Mouse (Mus musculus): ENCODE measurements around the gene Fstl1.

Fstl1 gene

GRCm38 (mm10) chr16:37824778-37825505 is 48.3 kb downstream of the Fstl1 start:
- no peak for DNase-seq

- no peak for DNase-seq
These were observed 49.6 kb downstream of the Fstl1 start for GRCm38 (mm10) chr16:37826286-37826685.

- no peak for DNase-seq
These were observed 54.4 kb downstream of the Fstl1 start for GRCm38 (mm10) chr16:37831041-37831440.

DNA sequence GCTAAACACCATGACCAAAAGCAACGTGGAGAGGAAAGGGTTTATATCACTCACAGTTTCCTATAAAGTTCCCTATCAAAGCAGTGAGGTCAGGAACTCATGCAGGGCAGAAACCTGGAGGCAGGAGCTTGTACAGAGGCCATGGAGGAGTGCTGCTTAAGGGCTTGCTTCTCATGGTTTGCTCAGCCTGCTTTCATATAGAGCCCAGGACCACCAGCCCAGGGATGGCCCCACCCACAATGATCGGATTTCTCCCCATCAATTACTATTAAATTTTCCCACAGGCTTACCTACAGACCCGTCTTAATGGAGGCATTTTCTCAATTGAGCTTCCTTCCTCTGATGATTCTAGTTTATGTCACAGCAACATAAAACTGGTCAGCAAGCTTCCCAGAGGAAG is 60.9 kb downstream of the Fstl1 start:
- no peak for DNase-seq

- no peak for DNase-seq
These were observed 65.8 kb downstream of the Fstl1 start for GRCm38 (mm10) chr16:37842439-37842838.

GRCm38 (mm10) chr16:37843740-37844139 is 67.1 kb downstream of the Fstl1 start:
- DNase-seq = peak; percentile 42

- DNase-seq = peak; percentile 15
These were observed 68.7 kb downstream of the Fstl1 start for GRCm38 (mm10) chr16:37845202-37845925.

DNA sequence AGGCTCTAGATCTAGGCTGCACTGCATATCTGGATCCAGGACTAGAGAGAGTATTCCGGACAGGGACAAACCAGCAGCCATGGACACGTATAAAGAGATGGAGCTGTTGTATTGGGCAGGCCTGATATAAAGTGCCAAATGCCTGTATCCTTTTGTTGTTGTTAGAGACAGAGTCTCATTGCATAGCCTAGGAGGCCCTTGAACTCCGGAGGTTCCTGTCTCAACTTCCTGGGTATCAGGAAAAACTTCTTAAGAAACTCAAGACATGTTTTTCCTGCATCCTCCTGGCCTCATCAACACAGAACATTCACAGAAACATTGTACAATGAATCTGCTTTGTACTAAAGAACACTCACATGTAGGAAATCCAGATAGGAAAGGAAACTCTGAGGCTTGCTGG is 70.4 kb downstream of the Fstl1 start:
- peak; percentile 17 for DNase-seq

GRCm38 (mm10) chr16:37851366-37851765 is 74.7 kb downstream of the Fstl1 start:
- DNase-seq = peak; percentile 79

GRCm38 (mm10) chr16:37853279-37853678 is 76.6 kb downstream of the Fstl1 start:
- no peak for DNase-seq

DNA sequence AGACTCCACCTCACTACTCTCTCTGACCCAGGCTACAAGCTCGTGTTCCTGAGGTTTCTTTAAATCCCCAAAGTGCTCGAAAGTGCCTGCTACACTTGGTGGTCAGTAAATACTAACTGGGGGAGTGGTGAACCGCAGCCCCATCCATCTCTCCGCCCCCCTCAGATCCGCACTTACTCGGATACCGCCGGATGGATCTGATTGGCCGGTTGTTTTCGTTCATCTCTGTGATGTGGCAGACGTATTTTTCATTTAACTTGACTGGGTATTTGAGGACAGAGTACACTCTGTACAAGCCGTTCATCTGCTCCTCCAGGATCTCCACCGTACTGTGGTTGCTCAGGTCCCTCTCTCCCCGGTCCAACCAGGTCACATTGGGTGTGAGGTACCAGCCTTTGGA is 77.4 kb downstream of the Fstl1 start:
- no peak for DNase-seq

DNA sequence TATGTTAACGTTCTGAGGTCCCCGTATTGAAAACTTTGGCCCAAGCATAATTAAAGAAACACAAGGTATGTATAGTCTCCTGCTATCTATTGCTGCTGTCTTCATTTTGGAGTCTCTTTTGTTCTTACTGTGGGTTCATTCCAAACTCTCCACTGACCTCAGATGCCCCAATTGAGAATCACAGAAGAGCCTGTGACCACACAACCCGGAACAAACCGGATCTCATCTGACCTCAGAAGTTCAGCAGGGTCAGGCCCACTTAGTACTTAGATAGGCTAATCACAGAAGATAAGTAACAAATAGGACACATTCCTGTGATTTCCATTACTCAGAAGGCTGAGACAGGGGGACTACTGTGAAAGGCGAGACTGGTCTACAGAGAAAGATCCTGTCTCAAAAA is 77.9 kb downstream of the Fstl1 start:
- DNase-seq = no peak

DNA sequence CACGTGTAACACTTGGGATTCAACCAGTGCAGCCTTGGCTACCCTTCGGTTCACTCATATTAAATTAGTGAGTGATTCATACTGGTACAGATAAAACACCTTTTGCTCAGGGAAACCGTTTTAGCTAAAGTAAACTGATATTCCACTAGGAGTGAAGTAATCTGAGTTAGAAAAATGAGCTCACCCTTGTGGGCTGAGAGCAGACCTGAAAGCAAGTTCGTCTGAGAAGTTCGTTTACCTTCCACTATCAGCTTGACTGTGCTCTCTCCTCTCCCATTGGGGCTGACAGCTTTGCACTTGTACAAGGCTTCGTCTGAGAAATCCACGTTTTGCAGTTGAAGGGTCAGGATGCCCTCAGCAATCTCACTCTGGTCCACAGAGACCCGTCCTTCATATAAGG is 78.9 kb downstream of the Fstl1 start:
- DNase-seq = no peak

- DNase-seq = no peak
These were observed 79.7 kb downstream of the Fstl1 start for GRCm38 (mm10) chr16:37856327-37856726.

DNA sequence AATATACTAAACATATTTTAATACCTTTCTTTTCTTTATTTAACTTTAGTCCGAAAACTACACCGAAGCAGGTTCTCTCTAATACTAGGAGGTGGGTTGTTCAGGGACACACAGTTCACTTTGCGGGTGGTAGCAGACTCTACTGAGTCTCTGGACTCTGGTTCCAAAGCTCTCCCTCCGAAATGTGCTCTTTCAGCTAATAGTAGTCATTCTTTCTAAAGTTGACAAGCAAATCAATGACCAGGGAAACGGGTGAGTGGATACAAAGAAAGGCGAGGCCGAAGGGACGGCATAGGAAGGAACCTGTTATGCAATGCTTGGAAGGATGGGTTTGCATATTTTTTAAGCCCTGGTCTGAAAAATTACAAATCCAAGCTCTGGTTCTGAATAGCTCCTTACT is 80.8 kb downstream of the Fstl1 start:
- no peak for DNase-seq

DNA sequence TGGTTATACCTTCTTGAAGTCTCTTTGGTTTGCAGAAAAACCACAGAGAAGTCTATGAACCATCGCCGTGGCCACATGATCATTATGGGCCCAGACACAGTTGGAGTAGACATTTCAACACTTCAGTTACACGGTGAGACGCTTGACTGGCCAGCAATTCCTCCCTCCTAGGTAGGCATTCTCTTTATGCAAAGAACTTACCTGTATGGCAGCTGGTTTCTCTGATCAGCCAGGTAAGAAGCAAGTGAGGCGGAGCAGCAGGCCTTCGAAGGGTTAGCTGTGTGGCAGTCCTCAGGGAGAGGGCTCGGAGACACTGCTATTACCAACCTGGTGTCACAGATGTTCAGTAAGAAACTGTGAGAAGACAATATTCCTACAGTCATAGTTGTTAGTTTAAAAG is 83.5 kb downstream of the Fstl1 start:
- DNase-seq = no peak

GRCm38 (mm10) chr16:37861029-37861428 is 84.4 kb downstream of the Fstl1 start, which contains the start of gene Gm36028:
Gene Gm36028 (minus strand): TSS chr16:37861146.
- no peak for DNase-seq

DNA sequence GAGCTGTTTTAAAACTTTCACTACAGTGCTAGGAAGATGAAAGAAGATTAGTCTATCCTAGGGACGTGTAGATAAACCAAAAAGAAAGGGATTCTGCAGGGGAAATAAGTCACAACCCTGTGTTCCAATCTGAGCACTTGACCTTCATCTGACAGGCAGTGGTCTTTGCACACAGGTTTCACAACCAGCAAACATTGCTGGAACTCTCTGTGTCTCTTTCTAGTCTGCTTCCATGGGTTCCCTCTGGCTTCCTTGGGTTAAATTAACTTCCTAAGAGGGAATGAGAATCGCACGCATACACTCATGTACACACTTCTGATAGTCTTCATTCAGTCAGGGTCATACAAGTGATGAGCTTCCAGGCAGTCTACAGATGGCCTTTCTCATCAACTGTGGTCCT is 87.2 kb downstream of the Fstl1 start:
- no peak for DNase-seq

DNA sequence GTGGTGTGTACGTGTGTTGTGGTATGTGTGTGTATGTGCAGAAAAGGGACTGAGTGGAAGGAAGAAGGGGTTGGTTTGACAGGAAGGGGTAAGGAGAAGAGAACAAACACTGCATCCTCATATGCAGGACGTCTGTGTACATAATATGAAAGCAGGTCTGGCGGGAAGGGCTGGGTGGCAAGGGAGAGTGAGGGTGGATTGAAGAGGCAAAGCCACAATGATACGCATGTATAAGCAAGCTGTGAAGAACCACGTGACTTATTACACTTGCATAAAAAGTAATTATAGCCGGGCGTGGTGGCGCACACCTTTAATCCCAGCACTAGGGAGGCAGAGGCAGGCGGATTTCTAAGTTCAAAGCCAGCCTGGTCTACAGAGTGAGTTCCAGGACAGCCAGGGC is 89.2 kb downstream of the Fstl1 start:
- no peak for DNase-seq

DNA sequence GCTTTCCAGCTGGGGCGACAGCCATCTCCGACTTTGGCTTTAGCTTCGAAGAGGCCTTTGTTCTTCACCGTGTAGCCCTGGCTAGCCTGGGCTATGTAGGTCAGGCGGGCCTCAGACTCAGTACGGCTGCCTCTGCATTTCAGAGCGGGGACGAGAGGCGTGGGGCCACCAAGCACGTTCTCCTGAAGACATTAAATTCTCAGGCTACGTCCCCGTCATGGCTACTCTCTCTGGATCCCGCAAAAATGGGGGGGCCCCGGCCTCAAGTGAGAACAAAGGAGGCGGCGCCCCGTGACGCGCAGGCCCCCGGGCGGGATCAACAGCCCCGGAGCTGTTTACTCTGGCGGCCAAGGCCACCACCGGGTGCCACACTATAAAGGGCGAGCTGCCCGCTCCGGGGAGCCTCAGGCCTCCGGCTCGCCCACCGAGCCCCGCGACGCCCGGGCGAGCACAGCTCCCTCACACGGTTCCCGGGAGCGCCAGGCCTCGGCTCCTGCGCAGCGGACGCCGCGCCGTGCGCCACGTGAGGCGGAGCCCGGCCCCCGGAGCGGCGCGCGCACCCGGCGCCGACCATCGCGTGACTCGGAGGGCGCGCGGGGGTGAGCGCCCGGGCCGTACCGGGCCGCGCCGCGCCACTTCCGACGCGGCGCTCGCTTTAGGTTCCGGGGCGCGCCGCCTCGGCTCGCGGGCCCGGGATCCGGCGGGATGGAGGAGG is 91.3 kb downstream of the Fstl1 start, which contains the start of gene Lrrc58:
TSS of gene Lrrc58 (plus strand) at position 599 of the 715 bp plus-strand sequence.
- DNase-seq = peak; percentile 86

DNA sequence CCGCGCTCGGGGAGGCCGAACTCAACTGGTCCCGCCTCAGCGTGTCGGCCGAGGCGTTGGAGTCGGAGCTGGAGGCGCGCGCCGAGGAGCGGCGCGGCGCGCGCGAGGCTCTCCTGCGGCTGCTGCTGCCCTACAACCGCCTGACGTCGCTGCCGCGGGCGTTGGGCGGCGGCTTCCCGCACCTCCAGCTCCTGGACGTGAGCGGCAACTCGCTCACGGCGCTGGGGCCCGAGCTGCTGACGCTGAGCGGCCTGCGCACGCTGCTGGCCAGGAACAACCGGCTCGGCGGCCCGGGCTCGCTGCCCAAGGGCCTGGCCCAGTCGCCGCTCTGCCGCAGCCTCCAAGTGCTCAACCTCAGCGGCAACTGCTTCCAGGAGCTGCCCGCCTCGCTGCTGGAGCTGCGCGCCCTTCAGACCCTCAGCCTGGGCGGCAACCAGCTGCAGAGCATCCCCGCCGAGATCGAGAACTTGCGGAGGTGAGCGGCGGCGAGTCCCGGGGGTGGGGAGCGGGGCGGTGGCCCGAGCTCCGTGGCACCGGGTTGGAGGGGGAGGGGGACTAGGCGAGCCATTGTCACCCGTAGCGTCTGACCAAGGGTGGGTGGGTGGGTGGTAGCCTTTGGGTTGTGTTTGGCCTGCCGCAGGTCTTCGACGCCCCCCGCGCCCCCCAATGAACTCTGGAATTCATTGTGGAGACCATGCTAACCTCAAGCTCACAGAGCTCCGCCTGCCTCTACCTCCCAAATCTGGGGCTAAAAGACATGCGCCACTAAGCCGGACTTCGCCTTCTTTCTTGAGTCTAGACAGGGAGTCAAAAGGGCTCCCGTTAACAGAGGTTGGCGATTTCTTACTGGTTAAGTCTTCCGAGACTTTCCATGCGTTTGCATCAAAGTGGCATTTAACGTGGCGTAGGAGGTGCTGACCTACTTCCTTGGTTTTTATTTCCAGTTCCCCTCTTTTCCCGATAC is 92.1 kb downstream of the Fstl1 start:
- peak; percentile 42 for DNase-seq

DNA sequence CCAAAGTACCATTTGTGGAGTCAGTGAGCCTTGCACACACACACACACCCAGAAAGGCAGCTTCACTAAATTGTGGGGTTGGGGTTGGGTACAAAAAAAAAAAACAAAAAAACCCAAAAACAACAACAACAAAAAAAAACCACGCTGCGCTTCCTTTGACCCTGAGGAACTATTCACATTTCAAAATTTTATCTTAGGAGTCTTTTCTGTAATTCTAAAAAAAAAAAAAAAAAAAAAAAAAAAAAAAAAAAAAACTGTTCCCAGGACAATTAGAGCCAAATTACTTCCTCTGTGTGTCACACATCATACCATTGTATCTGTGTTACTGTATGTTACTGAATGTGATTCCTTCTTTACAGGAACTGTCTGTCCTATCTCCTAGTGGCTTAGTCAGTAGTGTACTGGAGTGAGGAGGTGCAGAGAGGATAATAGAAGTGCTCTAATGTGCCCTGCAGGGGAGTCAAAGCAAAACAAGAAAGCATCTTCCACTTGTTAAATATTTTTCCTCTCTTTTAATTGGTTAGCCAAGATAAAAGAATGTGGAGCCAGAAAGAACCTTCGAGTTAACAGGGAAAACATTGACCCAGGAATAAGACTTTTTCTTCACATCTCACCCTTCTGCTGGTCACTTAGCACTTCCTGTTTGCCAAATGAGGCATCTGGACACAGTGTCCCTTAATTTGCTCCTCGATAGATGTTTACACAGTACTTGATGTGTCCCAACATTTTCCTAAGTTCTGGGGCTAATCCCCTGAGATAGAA is 93.0 kb downstream of the Fstl1 start:
- DNase-seq = peak; percentile 42

Data from lung, postnatal 36 days (tissue).